Mouse (Mus musculus): ENCODE results near the gene Postn.

Gene Postn

DNA sequence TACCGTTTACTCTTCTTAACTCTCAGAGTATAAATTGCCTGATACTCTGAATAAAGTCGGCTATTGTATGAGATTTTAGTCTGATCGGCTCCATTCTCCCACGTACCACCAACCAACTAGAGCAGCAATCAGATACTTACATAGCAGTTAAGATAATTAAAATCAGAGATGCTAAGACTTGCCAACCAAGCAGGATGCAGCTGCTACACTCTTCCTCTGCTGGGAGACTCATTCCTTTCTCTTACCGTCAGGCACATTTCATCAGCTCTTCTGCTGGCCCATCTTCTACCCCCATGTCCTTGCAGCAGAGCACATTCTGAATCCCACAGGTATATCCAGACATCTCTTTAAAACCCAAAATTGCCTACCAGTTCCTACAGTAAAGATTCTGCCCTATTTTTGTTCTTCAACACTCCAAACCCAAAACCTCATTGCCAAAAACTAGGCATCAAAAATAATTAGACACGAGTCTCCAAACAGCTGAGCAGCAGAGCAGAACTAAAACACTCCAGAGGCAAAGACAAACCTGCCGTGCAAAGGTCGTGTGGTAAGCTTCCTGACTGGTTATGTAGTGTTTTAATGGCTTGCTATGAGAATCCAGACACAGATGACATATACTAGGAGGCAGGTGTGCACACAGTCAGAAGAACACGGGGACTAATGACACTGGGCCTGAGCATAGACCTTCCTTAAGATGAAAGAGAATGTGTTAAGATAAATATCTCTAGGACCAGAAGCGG, 59.5 kb downstream of the Postn start:
- DNase-seq (ENCODE audit: low read depth) = no peak

DNA sequence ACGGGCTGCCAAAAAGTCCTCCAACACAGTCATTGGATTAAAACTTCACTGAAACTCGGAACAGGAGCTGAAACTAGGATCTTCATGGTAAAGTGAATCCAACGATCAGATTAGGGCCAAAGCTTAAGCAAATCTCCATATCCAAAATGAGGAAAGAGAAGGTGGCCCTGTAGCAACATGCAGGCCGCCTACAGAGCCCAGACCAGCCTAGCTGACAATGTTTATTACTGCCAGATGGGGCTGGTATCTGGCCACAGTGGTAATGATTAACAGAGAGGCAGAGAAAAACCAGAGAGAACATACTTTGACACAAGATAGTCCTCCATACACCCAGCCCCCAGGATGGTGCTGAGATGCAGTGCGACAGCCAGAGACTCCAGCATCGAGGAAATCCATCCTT, 60.1 kb downstream of the Postn start:
- DNase-seq (ENCODE audit: low read depth) = no peak

DNA sequence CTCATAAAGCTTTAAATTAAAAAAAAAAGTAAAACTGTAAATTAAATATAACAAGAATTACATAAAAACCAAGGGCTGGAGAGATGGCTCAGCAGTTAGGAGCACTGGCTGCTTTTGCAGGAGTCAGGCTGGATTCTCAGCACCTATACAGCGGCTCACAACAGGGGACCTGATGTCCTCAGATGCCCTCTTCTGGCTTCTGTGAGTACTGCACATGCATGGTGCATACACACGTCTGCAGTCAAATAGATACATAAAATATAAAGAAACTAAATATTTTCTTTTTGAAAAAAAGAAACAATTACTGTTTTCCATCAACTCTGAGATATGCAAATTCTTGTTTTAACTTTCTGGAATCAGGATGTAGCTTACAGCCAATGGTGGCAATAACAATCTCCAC, 60.8 kb downstream of the Postn start:
- peak; percentile 7 for DNase-seq (ENCODE audit: low read depth)

DNA sequence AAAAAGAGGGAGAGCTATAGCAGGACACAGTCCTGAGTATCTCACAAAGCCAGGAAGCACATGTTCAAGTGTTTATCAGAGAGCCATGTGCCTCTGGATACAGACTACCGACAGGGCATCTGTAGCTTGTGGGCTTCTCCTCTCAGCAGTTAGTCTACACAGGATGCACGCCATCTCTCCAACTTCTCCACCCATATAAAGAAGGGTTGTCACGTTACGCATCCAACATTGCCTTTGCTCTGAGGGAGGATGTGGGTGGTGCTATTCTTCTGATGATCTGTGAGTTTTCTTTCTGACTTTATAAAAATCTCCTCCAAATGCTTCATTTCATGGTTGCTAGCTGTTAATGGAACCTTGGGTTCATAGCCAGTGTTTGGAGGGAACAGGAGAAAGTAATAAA, 63.2 kb downstream of the Postn start:
- DNase-seq (ENCODE audit: low read depth) = no peak

DNA sequence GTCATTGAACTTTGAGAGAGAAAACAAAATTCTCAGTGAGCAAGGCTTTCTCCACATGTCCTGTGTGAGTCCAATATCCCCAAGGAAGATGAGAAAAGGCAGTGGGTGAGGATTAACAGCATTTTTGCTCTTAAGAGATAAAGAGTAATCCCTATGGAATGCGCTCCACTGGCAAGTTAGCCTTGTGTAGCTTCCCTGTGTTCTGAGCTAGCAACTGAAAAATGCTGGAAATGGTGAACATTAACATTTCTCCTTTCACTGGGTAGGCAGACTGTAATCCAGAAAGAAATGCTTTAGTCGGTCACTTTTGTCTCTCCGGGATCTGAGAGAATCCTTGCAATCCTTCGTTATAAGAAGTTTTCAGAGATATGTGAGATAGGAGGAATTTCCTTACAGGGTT, 70.8 kb downstream of the Postn start:
- no peak for DNase-seq (ENCODE audit: low read depth)

DNA sequence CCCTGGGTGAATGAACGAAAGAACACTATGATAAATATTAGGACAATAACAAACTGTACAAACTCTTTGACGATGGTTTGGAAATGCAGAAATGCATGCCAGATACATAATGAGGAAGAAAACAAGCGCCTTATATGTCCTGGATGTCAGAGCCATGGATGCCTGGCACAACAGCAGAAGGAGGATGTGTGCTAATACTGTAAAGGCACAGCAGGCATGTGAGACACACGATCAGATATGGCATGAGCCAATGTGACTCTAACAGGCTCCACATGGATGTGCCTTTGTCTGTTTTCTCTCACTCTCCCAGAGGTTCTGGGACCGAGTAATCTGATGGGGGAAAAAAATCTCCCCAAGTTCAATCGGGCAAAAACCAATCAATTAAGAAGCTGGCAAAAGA, 71.3 kb downstream of the Postn start:
- no peak for DNase-seq (ENCODE audit: low read depth)

DNA sequence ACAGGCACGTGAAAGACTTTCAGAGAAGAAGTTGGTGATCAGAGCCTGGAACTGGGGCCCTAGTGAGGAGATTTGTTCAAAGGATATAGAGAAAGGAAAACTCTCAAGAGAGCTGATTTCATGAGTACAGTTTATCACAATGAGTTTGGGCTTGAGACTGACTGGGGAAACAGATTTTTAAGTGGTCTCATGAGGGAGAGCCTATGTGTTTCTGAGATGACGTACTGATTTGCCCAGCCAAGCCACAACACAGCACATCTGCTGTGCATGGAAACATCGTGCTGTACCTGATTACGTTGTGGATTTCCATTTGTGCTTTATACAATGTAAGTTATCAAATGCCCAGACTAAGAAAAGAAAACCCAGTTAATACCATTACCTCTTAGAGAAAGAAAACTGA, 71.7 kb downstream of the Postn start:
- DNase-seq (ENCODE audit: low read depth) = no peak

DNA sequence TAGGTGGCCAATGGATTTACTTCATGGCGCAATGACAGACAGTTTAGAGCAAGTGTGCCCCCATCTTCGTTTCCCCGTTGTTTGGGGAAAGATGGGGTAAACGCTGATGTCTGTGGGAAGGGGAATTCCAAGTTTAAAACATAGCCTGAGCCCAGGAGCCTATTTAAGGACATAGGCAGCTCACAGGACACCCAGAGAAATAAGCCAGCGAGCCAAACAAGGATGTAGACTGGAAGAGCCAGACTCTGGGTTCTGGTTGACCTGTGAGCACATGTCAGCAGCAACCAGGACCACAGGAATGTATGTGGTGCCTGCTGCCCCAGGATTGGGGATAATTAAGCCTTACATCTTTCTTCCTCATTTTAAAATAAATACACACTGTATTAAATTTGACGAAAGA, 73.7 kb downstream of the Postn start:
- DNase-seq (ENCODE audit: low read depth) = no peak

DNA sequence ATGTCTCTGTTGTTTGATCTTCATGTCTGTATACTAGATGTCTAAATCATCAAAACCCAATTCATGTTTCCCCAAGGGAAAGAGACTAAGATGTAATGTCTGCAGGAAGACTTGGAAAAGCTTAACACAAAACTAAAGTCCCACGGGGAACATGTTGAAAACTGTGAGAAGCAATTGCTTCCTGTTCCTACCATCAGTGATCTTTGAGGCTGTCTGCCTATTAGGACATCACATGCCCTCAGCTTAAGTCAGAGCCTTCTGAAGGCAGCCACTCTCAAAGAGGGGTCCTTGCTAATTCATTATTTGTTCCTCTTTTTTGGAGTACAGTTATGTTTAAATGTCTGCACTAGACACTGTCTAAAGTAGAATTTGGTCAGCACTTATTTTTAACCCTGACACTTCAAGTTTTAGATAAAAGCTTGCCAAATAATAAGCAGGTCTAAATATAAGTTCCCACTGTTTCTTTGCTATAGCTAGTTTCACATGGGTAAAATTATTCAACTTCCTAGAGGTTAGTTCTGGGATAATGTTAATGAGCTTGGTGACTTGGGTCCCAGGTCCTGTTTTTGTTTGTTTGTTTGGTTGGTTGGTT, 75.6 kb downstream of the Postn start:
- no peak for DNase-seq (ENCODE audit: low read depth)
